Mouse (Mus musculus) large intestine, adult 2 months (tissue): ENCODE data around the gene Rspo1. TPM values are rescaled to one million over a fixed set of nuclear protein-coding genes. Genes with fewer than 3 reads are reported as not detected.

ENCODE experiments used
- DNase-seq: peaks from one replicate; pipeline ENCODE4 v3.0.0-alpha.2; 2012; ENCODE audit warnings: low read depth, low spot score
- WGBS: fragments of 180-500 bp; shearing (Covaris S2); methylation state at CpG from one replicate; pipeline ENCODE4 v1.1.7; 2018; 5-methylcytosine and 5-hydroxymethylcytosine counted together
- polyA plus RNA-seq: library from polyadenylated mRNA; depleted of rRNA; stranded (reverse); fragments of >200 nt; gene quantifications from 2 replicates; pipeline ENCODE4 v1.2.3, GENCODE M21; 2012

Rspo1 gene
- polyA plus RNA-seq, 1 experiment: 2.4 TPM

DNA sequence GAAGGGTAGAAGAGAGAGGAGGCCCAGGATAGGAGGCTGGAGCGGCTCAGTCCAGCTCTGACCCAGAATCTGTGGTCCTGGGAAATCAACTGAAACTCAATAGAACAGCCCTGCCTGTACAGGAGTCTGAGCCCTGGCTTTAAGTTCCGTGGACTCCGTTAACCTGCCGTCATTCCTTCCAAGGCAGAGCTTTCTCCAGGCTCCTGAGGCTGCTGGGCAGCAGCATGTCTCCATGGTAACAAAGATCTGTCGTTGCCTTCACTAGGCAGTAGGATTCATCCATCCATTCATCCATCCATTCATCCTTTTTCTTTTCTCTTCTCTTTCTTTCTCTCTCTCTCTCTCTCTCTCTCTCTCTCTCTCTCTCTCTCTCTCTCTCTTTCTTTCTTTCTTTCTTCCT is 15.6 kb upstream of the Rspo1 start:
- WGBS: 33% methylated on average over 5 of the region's 5 CpGs
- no peak for DNase-seq

DNA sequence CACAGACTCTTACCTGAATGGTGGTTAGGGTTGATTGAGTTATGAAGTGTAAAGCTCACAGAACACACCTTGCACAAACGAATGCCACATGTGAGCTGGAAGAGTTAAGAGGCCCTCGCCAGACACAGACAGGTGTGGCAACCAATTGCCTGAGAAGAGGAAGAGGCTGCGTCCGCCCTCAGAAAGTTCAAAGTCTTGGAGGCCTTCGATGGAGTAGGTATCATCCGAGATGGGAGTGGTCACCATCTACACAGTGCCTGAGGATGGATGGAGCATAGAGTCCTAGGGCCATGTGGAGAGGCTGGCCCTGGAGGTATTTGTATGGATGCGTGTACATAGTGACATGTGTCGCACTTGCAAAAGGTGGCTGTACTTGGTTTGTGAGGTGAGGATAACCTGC is 15.1 kb upstream of the Rspo1 start:
- DNase-seq: no peak
- 32% methylated on average over 8 of the region's 8 CpGs for WGBS

DNA sequence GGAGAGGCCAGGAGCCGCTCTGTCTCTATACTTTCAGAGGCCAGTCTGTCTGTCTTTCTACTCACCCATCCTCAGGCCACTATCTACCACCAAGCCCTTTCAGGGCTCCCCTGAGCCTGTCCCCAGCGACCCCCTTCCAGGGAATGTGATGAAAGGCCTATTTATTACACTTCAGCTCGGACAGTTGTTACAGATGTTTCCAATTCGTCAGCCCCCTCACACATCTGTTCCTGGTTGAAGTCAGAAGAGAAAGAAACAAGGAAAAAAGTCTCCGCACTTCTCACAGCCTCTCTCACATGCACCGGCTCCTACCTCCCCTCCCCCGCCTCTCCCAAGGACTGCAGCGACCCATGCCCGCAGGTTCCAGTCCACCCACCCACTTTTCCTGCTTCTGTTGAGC is 13.9 kb upstream of the Rspo1 start:
- DNase-seq: no peak
- WGBS: 60% methylated on average over 9 of the region's 9 CpGs

DNA sequence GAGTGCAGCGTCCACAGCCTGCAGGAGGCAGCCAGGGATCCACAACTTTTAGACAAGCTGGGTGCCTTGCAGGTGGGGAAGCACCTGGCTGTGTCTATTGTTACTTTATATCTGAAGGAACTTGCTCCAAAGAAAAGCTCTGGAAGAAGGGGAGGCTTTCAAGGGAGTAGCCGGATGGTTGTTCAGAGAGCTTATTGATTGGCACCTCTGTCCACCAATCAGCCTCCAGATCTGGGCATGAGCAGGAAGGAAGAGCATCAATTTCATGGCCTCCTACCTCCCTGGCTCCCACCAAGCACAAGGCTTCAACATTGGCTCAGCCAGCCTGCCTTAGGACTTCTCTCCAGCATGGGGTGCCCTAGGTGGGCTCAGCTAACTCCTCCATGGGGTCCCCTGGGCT is 12.9 kb upstream of the Rspo1 start:
- 70% methylated on average over 2 of the region's 2 CpGs for WGBS
- no peak for DNase-seq

DNA sequence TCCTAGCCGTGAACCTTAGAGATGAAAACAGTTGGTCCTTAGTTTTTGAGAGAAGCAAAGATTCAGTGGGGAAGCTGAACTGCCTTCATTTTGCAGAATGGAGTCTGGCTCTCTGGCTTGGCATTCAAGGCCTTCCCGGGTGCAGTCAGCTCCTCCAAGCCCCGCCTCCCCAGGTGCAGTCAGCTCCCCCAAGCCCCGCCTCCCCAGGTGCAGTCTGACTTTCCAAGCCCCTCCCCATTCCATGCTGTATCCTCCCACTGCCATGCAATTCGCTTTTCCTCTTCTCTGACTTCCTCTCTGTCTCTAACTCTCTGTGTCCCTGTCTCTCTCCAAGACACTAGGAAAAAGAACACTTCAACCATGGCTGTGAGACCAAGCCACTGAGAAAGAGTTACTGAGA is 8.0 kb upstream of the Rspo1 start:
- DNase-seq: no peak
- WGBS: 13% methylated on average over 5 of the region's 5 CpGs

DNA sequence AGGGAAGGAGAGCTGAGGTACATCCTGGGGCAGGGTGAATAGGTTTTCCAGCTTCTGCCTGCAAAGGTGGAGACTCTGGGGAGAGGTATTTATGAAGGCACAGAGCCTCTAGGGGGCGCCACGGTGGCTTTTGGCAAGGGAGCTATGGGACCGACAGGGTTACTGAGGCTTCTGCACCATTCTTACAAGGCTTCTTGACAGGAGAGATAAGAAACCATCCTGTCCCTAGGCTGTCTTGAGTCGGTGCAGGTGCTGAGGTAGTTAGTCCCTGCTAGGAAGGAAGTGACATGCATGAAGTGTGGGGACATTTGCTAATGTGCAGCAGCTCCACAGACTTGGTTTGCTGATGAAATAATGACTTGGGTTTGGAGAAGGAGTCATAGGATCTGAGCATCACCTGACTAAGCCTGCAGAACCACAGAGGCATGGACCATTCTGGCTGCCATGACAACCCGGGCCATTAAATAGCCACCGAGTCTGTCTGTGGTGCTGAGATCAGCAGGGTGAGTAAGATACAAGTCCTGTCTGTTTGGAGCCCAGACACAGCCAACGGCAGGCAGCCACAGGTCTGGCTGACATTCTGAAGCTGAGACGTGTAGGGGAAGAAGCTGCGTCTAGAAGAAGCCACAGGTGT is 2.2 kb upstream of the Rspo1 start:
- WGBS: 13% methylated on average over 9 of the region's 9 CpGs
- DNase-seq: no peak

DNA sequence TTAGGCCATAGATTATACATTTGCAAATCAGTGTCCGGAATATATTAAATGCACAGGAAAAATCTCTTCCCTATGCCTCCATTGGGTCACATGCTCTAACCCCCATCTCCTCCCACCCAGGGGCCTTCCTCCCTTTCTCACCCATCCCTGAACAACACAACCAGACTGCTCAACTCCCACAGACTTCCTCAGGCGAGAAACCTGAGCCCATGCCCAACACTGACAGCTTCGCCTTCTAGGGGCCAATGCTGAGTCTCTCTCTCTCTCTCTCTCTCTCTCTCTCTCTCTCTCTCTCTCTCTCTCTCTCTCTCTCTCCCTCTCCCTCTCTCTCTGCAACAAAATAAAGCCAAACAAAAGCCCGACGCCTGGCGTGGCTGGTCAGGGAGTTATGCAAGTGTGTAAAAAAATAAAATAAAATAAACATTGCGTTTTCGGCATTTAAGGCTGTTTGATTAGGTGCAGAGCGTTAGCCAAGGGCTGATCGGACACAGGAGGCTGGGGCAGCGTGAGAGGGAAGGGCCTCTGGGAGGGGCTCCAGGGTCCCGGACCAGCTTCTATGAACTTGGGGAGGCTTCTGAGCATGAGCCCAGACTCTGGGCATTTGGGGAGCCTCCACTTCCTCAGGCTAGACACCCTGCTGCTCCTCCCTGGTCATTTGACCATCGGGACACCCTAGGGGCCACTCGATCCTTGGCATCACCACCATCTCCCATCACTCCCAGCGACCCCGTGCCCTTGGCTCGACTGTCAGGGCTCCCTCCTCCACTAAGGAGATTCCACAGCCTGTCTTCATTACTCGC is 1.2 kb upstream of the Rspo1 start:
- 10% methylated on average over 18 of the region's 18 CpGs for WGBS
- DNase-seq: no peak

DNA sequence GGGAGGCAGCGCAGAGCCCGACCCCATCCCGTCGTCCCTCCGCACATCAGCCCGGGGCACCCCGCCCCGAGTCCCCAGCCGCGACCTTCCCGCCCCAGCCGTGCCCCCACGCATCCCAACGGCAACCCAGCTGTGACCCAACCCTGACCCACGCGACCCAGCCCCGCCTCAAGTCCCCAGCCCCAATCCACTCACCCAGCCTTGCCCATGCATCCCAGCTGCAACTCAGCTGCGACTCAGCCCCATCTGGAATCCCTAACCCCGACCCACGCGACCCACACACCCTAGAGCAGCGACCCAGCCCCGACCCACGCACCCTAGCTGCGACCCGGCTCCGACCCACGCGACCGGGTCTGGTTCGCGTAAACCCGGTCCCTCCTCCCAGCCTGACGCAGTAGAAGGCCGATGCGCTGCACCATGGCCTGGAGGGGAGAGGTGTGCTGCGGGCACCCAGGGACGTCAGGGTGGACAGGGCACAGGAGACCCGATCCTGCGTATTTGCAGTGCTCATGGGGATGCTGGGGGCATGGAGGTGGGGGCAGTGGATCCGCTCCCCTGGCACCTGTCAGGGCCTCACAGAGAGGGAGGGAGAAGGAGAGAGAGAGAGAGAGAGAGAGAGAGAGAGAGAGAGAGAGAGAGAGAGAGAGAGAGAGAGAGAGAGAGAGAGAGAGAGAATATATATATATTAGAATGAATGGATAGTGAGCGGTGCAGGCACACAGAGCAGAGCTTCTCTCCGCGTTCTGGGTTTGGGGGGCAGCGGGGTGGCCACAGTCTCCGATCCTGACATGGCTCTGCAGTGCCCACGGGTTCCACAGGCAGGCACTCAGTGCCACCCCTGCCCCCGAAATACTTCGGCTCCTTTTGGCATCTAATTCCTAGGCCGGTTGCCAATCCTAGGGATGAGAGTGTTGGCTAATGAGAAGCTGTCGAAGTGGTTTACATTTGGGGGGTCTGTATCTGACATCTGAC is 795 bp downstream of the Rspo1 start:
- WGBS: 6% methylated on average over 50 of the region's 51 CpGs

DNA sequence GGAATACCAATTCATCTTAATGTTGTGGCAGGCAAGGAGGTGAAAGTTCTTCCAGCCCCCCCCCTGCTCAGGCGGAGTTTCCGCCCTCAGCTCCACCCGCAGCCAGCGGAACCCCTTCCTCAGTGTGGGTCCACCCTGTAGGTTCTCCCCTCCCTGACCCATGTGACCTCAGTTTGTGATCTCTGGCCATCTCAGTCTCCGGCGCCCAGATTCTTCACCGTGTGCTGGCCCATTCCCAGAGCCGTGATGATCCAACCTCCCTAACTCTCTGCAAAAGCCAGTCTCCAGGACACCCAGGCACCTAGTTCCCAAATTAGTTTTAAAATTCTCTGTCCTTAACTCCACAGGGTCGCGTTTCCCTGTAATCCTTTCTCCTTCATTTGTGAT is 1.5 kb downstream of the Rspo1 start:
- 13% methylated on average over 10 of the region's 10 CpGs for WGBS
- no peak for DNase-seq

More for the DNA sequence above, 795 bp downstream of the Rspo1 start:
- no peak for DNase-seq

DNA sequence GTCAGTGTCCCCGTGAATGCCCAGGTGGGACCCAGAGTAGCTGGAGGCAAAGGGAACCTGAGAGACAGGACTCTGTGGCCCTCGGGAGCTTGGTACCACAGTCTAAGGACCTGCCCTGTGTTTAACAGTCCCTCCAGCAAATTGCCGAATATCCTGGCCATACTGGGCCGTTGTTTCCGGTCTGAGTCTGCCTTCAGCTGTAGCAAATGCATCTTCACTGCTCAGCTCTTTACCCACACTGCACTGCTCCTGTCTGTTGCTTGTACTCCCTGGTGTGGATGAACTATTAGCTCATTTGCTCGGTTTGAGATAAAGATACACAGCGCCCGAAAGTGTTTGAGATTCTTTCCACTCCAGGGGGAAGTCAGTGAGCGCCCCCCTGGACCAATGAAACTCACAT is 2.2 kb downstream of the Rspo1 start:
- WGBS: 25% methylated on average over 9 of the region's 9 CpGs
- DNase-seq: no peak

DNA sequence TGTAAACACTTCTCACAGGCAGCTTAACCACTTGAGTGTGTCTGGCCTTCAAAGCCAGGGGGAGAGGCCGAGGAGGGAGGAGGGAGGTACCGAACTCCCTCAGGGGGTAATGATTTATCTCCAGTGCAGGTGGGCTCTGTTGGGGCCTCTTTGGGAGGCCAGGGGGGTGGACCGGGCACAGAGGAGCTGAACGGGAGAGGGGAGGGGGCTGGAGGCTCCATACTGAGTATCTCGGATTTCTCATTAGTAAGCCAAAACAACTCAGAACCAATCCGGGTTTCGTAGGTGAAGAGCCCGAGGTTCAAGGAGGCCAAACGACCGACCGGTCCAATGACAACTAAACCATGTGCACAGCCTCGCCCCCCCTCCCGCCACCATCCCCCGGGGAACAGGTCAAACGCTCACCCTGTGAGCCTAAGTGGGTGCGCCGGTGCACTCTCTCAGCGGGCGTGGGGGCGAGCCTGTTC is 3.6 kb downstream of the Rspo1 start:
- 10% methylated on average over 20 of the region's 20 CpGs for WGBS
- no peak for DNase-seq

DNA sequence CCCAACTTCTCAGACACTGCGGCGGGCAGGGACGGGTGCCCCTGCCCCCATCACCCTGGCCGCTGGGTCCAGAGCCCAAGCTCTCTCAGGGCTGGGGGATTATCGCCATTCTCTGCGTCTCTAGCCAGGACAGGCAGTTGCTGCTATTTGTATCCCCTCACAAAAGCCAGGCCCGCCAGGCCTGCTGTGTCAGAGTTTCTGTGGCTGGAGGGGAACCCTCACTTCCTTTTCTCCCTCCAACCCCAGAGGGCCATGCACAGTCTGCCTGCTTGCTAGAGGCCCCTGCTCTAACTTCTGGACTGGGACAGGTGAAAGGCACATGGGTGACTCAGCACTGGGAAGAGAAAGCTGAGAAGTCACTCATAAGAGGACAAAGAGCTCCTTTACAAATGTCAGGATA is 4.1 kb downstream of the Rspo1 start:
- 14% methylated on average over 7 of the region's 7 CpGs for WGBS
- DNase-seq: no peak

DNA sequence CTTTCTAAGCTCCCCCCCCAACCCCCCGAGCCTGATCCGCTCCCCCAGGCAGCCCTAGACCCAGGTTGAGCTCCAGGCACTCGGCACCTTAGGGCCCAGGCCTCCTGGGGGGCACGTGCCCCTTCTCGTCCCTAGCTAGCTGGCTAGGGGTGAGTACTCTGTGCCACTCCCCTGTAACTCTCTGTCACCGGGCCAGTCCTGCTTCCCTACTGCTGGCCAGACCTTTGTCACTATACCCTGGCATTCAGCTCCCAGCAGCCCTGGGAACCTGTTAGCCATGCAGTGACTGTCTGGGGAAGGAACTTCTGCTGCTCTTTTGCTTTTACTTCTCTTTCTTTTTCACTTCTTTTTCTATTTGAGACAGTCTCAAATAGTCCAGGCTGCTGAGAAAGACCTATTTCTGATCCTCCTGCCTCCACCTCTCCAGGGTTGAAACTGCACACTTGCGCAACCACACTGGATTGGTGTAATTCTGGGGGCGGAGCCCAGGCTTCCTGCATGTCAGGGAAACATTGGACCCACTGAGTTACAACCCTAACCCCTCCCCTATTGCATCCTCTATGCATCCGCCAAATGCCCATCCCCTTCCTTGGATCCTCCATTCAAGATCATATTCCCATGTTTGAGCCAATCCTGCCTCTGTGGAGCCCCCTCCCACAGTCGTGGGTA is 11.4 kb downstream of the Rspo1 start:
- DNase-seq: no peak
- WGBS: 54% methylated on average over 10 of the region's 10 CpGs

DNA sequence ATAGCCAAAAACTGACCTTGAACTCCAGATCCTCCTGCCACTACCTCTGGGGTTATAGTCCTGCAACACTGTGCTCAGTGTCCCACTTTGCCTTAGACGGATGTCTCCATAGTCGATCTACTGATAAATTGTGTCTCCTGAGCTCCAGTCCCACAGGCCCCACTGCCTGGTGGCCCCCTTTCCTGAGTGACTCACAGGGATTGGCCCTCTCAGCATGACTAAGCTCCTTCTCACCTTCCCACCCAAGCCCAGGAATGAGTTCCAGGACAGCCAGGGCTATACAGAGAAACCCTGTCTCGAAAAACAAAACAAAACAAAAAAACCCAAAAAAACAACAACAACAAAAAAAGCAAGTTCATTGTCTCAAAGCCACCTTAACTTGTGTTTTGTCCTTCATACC is 13.3 kb downstream of the Rspo1 start:
- DNase-seq: no peak
- WGBS: 81% methylated on average over 3 of the region's 3 CpGs

DNA sequence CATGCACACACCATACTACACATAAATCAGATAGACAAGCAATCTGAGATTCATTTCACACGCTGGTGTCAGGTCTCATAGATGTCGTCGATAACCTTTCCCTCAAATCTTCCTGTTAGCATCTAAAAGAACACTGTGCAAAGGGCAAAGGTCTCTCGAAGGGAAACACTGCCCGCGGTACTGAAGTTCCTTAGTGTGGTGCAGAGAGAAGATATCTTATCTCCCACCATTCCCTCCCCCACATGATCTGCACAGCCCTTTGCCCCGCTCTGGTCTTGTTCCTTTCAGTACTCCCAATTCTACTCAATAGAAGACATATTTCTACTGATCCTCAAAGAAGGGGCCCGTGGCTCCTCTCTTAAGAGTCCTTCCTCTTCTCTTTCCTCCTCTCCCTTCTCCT is 16.7 kb downstream of the Rspo1 start:
- WGBS: 28% methylated on average over 8 of the region's 8 CpGs
- no peak for DNase-seq

DNA sequence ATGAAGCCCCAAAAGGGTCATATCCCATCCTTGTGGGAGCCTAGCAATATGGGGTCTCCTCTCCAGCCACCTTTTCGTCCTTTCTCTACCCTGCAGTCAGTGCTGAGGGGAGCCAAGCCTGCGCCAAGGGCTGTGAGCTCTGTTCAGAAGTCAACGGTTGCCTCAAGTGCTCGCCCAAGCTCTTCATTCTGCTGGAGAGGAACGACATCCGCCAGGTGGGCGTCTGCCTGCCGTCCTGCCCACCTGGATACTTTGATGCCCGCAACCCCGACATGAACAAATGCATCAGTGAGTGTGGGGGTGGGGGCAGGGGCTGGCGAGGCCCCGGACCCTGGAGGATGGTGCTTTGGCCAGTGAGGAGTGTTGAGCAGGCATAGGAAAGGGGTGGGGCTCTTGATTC is 18.7 kb downstream of the Rspo1 start:
- DNase-seq: no peak
- 40% methylated on average over 12 of the region's 12 CpGs for WGBS

DNA sequence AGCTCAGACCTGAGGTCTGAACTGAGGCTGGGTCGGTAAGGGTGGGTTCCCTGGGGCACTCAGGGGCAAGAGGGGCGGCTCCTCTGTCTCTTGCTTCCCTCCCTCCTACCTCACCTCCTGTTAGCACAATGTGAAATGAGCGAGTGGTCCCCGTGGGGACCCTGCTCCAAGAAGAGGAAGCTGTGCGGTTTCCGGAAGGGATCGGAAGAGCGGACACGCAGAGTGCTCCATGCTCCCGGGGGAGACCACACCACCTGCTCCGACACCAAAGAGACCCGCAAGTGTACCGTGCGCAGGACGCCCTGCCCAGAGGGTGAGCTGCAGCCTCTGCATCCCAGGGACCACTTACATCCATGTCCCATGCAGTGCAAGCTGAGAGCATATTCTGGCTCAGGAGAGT is 21.2 kb downstream of the Rspo1 start:
- WGBS: 48% methylated on average over 15 of the region's 15 CpGs
- DNase-seq: no peak

DNA sequence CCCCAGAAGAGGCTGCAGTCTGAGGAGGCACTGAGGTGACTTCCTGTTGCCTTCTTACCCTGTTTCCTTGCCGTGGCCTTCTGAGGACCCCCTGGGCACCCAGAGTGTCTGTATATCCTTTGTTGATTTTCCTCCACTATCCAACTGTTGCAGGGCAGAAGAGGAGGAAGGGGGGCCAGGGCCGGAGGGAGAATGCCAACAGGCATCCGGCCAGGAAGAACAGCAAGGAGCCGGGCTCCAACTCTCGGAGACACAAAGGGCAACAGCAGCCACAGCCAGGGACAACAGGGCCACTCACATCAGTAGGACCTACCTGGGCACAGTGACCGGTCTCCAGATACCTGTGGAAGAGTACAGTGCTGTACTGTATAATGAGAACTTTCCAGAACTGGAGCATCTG is 22.0 kb downstream of the Rspo1 start:
- WGBS: 61% methylated on average over 6 of the region's 6 CpGs
- no peak for DNase-seq

DNA sequence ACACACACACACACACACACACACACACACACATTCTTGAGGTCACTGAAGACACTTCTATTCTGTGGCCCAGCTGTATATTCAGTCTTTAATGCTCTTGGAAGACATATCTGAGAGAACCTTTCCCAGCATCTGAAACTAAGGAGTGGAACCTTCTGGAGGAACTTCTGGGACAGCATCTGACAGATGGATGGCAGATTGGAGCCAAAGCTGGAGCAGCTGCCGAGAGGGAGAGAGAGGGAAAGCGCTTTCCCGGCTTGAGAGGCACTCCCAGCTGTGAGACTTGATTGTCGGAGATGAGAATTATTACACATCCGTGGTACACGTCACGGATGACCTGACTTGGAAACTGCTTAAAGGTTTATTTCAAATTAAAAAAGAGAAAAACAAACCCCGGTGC is 22.5 kb downstream of the Rspo1 start:
- WGBS: 58% methylated on average over 8 of the region's 8 CpGs

More for the DNA sequence above, 22.5 kb downstream of the Rspo1 start:
- no peak for DNase-seq
